In the genomic region with DNA sequence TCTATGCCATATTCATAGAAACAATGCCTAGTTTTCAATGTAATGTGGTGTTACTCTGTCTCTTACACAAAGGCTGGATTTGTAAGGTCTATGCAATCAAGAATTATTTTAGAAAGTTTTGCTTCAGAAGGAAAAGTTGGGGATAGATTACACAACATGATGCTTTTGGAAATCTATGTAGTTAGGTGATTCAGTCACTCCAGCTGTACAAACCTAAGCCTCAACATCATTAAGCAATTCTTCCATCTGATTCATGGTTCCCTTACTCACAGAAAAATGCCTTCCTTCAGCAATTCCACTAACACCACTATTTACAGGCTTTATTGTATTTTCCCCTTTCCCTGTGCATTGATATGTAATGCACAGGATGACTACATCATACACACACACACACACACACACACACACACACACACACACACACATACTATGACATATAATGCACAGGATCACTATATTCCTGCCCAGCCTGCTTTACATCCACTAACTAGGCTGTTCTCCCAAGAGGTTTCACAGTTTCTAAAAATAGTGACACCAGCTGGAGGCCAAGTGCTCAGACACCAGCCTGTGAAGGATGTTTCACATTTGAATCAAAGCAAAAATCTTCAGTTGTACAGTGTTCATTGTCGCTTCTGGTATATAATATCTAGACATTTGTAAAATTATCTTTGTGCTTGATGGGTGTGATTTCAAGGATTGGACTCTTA, we compare ENCODE assay signal across 16 mouse cellular contexts.
DNase-seq lines count a peak whose midpoint lies in the region; ATAC-seq and TF ChIP-seq lines count a peak whose summit lies in the region.
"Had no signal": no experiment of that assay in that cellular context is flagged by ENCODE, and none has a peak within 500 bp of the region (broad histone marks: within the 10 kb centered on the region; RNA-seq: fewer than 3 reads in every experiment).

No protein-coding gene starts in this region.

- no peak overlapping the region for H3K27ac ChIP-seq in embryonic facial prominence, embryonic 14.5 days (replicated peaks; ENCODE audit: low read depth, low read length)
- no peak overlapping the region for H3K27ac ChIP-seq in embryonic facial prominence, embryonic 10.5 days (replicated peaks)
- 0 out of 2 replicates have a peak overlapping the region, but pooled peaks have one; percentile 6 for H3K27ac ChIP-seq in heart, embryonic 13.5 days (replicated peaks)
- H3K27ac ChIP-seq in lung, postnatal 0 days (ENCODE audit: low read length): no peak overlapping the region
- H3K27ac ChIP-seq: embryonic facial prominence, embryonic 13.5 days; kidney, embryonic 15.5 days; liver, embryonic 15.5 days; midbrain, embryonic 12.5 days had no signal

- H3K4me2 ChIP-seq in embryonic facial prominence, embryonic 14.5 days (ENCODE audit: low read depth, low read length): no peak overlapping the region
- H3K4me2 ChIP-seq in heart, embryonic 13.5 days: no peak overlapping the region
- no peak overlapping the region for H3K4me2 ChIP-seq in lung, postnatal 0 days (replicated peaks; ENCODE audit: low read depth, low read length)
- H3K4me2 ChIP-seq in myocyte (ENCODE audit: low read depth): peak overlapping the region; percentile 48
- H3K4me2 ChIP-seq: embryonic facial prominence, embryonic 13.5 days; kidney, embryonic 15.5 days; liver, embryonic 15.5 days; midbrain, embryonic 12.5 days had no signal

- TF ChIP-seq POLR2A in myocyte (IDR thresholded peaks at IDR 0.05; ENCODE audit: insufficient read length, low read depth): no peak

- WGBS in embryonic facial prominence, embryonic 14.5 days: 83% methylated on average over 1 of the region's 1 CpGs
- WGBS in embryonic facial prominence, embryonic 10.5 days: 96% methylated on average over 1 of the region's 1 CpGs
- WGBS in heart, embryonic 13.5 days: 38% methylated on average over 1 of the region's 1 CpGs
- 70% methylated on average over 1 of the region's 1 CpGs for WGBS in lung, postnatal 0 days

- no peak for TF ChIP-seq EP300 in lung, postnatal 0 days (IDR thresholded peaks at IDR 0.05)

- H3K36me3 ChIP-seq in embryonic facial prominence, embryonic 14.5 days (ENCODE audit: control insufficient read depth, insufficient read depth, low read length): no peaks in the 10 kb centered on the region
- no peaks in the 10 kb centered on the region for H3K36me3 ChIP-seq in embryonic facial prominence, embryonic 10.5 days (replicated peaks)
- no peaks in the 10 kb centered on the region for H3K36me3 ChIP-seq in heart, embryonic 13.5 days
- no peaks in the 10 kb centered on the region for H3K36me3 ChIP-seq in lung, postnatal 0 days (ENCODE audit: insufficient read depth, low read length)
- no peaks in the 10 kb centered on the region for H3K36me3 ChIP-seq in myocyte (ENCODE audit: control insufficient read depth, insufficient read depth)
- H3K36me3 ChIP-seq: embryonic facial prominence, embryonic 13.5 days; kidney, embryonic 15.5 days; liver, embryonic 15.5 days; midbrain, embryonic 12.5 days had no signal

- H3K4me1 ChIP-seq in embryonic facial prominence, embryonic 14.5 days (ENCODE audit: control insufficient read depth, insufficient read depth, low read length): no peaks in the 10 kb centered on the region
- H3K4me1 ChIP-seq in embryonic facial prominence, embryonic 10.5 days: no peaks in the 10 kb centered on the region
- peaks cover 14% of the 10 kb centered on the region for H3K4me1 ChIP-seq in heart, embryonic 13.5 days
- H3K4me1 ChIP-seq in lung, postnatal 0 days (ENCODE audit: insufficient read depth, low read depth, low read length): no peaks in the 10 kb centered on the region
- H3K4me1 ChIP-seq: embryonic facial prominence, embryonic 13.5 days; kidney, embryonic 15.5 days; liver, embryonic 15.5 days; midbrain, embryonic 12.5 days had no signal

- no peak overlapping the region for H3ac ChIP-seq in myocyte (ENCODE audit: control insufficient read depth, insufficient read length)

- H3K79me2 ChIP-seq in myocyte (ENCODE audit: control insufficient read depth, insufficient read depth): no peaks in the 10 kb centered on the region

- H3K4me3 ChIP-seq in embryonic facial prominence, embryonic 14.5 days (ENCODE audit: low read depth, low read length): no peak overlapping the region
- no peak overlapping the region for H3K4me3 ChIP-seq in embryonic facial prominence, embryonic 10.5 days
- no peak overlapping the region for H3K4me3 ChIP-seq in heart, embryonic 13.5 days
- no peak overlapping the region for H3K4me3 ChIP-seq in lung, postnatal 0 days (ENCODE audit: low read depth, low read length)
- H3K4me3 ChIP-seq in myocyte: no peak overlapping the region
- H3K4me3 ChIP-seq: embryonic facial prominence, embryonic 13.5 days; kidney, embryonic 15.5 days; liver, embryonic 15.5 days; midbrain, embryonic 12.5 days had no signal

- no peaks in the 10 kb centered on the region for H3K27me3 ChIP-seq in embryonic facial prominence, embryonic 14.5 days (replicated peaks; ENCODE audit: control insufficient read depth, insufficient read depth, low read length)
- no peaks in the 10 kb centered on the region for H3K27me3 ChIP-seq in embryonic facial prominence, embryonic 10.5 days (replicated peaks; ENCODE audit: low read depth, poor library complexity, severe bottlenecking)
- H3K27me3 ChIP-seq in heart, embryonic 13.5 days (replicated peaks): no peaks in the 10 kb centered on the region
- H3K27me3 ChIP-seq in lung, postnatal 0 days (replicated peaks; ENCODE audit: insufficient read depth, low read length): no peaks in the 10 kb centered on the region
- H3K27me3 ChIP-seq in myocyte (ENCODE audit: control insufficient read depth, insufficient read depth, insufficient read length): no peaks in the 10 kb centered on the region
- H3K27me3 ChIP-seq: embryonic facial prominence, embryonic 13.5 days; kidney, embryonic 15.5 days; liver, embryonic 15.5 days; midbrain, embryonic 12.5 days had no signal

- 0 out of 2 replicates have a peak, but pooled peaks cover 3% of the 10 kb centered on the region for H3K9me3 ChIP-seq in embryonic facial prominence, embryonic 14.5 days (ENCODE audit: control insufficient read depth, low read length)
- no peaks in the 10 kb centered on the region for H3K9me3 ChIP-seq in embryonic facial prominence, embryonic 10.5 days
- no peaks in the 10 kb centered on the region for H3K9me3 ChIP-seq in heart, embryonic 13.5 days
- no peaks in the 10 kb centered on the region for H3K9me3 ChIP-seq in lung, postnatal 0 days (ENCODE audit: low read length)
- H3K9me3 ChIP-seq: embryonic facial prominence, embryonic 13.5 days; kidney, embryonic 15.5 days; liver, embryonic 15.5 days; midbrain, embryonic 12.5 days had no signal

- peak; percentile 66 for DNase-seq in embryonic facial prominence, embryonic 14.5 days (ENCODE audit: low spot score)
- no peak for DNase-seq in embryonic facial prominence, embryonic 10.5 days (ENCODE audit: low spot score)
- no peak for DNase-seq in heart, adult 9 months (ENCODE audit: low spot score in 2 of 2)
- peak; percentile 7 for DNase-seq in lung, postnatal 0 days (ENCODE audit: low spot score)
- no peak for DNase-seq in lung, postnatal 36 days
- no peak for DNase-seq in embryo, embryonic 11 days
- DNase-seq: adrenal gland, postnatal 36 days; cerebellum, postnatal 25 days; gastrocnemius, postnatal 25 days; spleen, adult 18-20 months had no signal

- H3K9ac ChIP-seq in embryonic facial prominence, embryonic 14.5 days (ENCODE audit: low read depth, low read length): no peak overlapping the region
- H3K9ac ChIP-seq in heart, embryonic 13.5 days: no peak overlapping the region
- H3K9ac ChIP-seq in lung, postnatal 0 days (replicated peaks; ENCODE audit: low read depth): no peak overlapping the region
- H3K9ac ChIP-seq: embryonic facial prominence, embryonic 13.5 days; kidney, embryonic 15.5 days; liver, embryonic 15.5 days; midbrain, embryonic 12.5 days had no signal

- no peak for TF ChIP-seq CTCF in lung, postnatal 0 days (IDR thresholded peaks at IDR 0.05)

- peak; percentile 53; the same call in 1 of the 2 replicates for ATAC-seq in embryonic facial prominence, embryonic 14.5 days (ENCODE audit: low read depth)
- no peak for ATAC-seq in heart, embryonic 13.5 days (ENCODE audit: extremely low read depth, insufficient number of reproducible peaks, low FRiP score, low TSS enrichment)
- no peak for ATAC-seq in lung, postnatal 0 days

TF ChIP-seq in myocyte, 11 proteins besides CTCF, POLR2A, EP300 and RAD21:
- TF ChIP-seq CEBPB (IDR thresholded peaks at IDR 0.05; ENCODE audit: insufficient read depth, poor library complexity, severe bottlenecking) (peak; percentile 86), MYOD1 (IDR thresholded peaks at IDR 0.05; ENCODE audit: control insufficient read depth in 1 of 3, insufficient read length in 2 of 3, low read depth in 2 of 3) (peak in 2 of 3 experiments; percentile 5 to 23), SRF (IDR thresholded peaks at IDR 0.05; ENCODE audit: control insufficient read depth, insufficient read length, low read depth) (no peak), MYOG (IDR thresholded peaks at IDR 0.05; ENCODE audit: control insufficient read depth in 1 of 3, insufficient read depth in 1 of 3, insufficient read length in 2 of 3, low read depth in 2 of 3) (peak in 1 of 3 experiments; percentile 51)
TF ChIP-seq in myocyte: peak in this region for 3.

Comparison
In these comparisons a context has a peak if more than half of its experiments do, and no peak if none do; other contexts are left out.
1. DNase-seq: peak in embryonic facial prominence, embryonic 14.5 days (single experiment) and lung, postnatal 0 days (single experiment); none in embryonic facial prominence, embryonic 10.5 days (single experiment), heart, adult 9 months (0 of 2), lung, postnatal 36 days (single experiment) and embryo, embryonic 11 days (single experiment).